Mouse (Mus musculus): Measurements from ENCODE around the gene Bid. TPM values are rescaled to one million over a fixed set of nuclear protein-coding genes. Genes with fewer than 3 reads are reported as not detected.
"Not testable (repeated sequence)": the region's sequence is repeated elsewhere in the genome, so short reads cannot be mapped to it uniquely, and the experiment has no call there.

Bid gene
- polyA plus RNA-seq, 1 experiment: 5.4 TPM

DNA sequence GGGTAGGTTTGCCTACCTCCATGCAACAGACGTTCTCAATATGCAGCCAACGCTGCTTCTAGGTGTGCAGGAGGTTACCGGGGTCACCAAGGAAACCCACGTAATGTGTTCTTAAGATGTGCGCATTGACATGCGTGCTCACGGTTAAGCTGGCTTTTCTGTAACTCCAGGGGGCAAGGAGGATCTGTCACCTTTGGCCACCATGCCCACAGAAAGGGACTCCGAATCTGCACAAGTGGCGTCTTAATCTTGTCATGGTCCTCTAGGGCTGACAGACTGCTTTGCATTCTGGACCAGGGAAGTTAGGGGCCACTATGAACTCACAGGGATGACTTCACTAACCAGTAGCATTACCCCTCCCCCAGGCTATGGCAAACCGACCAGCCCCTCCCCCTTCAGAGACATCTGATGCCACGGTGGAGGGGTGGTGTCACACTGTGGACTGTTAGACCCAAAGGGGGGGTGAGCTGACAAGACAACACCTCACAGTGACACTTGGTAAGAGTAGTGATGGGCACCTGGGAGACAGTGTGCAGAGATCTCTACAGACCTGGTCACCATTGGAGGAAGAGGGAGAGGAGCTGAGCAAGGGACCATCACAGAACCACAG, 21.5 kb upstream of the Bid start:
- DNase-seq: no peak
- Histone ChIP-seq H3K4me3 (replicated peaks; ENCODE audit: extremely low read depth, low read depth, low read length) (no peak overlapping the region), H3K4me1 (ENCODE audit: control insufficient read depth, insufficient read depth, low read length) (no peaks in the 10 kb centered on the region)
- TF ChIP-seq POLR2A (IDR thresholded peaks at IDR 0.05; ENCODE audit: borderline replicate concordance, extremely low read depth, low read depth, low read length): no peak
- no peak for TF ChIP-seq CTCF (IDR thresholded peaks at IDR 0.05; ENCODE audit: insufficient read depth, low read length)
- WGBS: 85% methylated on average over 11 of the region's 11 CpGs

DNA sequence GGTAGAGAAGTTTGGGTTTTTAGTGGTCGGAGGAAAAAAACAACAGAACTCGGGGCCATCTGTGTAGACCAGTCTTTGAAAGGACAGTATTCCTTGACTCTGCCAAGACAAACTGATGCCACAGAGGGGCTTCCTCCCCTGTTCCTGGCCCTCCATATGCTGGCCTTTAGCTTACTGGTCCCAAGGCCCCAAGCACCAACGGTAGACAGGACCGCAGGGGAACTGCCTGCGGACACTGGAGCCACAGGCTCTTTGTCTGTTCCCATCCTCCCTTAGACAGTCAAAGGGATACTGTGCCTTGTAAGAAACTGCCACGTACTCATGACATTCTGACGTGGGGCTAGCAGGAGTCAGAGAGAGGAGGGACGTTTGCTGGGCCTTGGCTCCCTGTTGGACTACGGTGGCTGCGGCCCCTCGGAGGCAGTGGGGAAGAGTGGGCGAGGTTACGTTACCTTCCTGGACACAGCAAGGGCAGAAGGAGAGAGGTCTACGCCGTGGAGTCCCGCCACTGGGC, 20.5 kb upstream of the Bid start:
- no peak for TF ChIP-seq POLR2A (IDR thresholded peaks at IDR 0.05; ENCODE audit: borderline replicate concordance, extremely low read depth, low read depth, low read length)
- no peak for TF ChIP-seq CTCF (IDR thresholded peaks at IDR 0.05; ENCODE audit: insufficient read depth, low read length)
- no peak for DNase-seq
- H3K4me1 ChIP-seq (ENCODE audit: control insufficient read depth, insufficient read depth, low read length): no peaks in the 10 kb centered on the region
- WGBS: 69% methylated on average over 16 of the region's 16 CpGs
- H3K4me3 ChIP-seq (replicated peaks; ENCODE audit: extremely low read depth, low read depth, low read length): no peak overlapping the region

DNA sequence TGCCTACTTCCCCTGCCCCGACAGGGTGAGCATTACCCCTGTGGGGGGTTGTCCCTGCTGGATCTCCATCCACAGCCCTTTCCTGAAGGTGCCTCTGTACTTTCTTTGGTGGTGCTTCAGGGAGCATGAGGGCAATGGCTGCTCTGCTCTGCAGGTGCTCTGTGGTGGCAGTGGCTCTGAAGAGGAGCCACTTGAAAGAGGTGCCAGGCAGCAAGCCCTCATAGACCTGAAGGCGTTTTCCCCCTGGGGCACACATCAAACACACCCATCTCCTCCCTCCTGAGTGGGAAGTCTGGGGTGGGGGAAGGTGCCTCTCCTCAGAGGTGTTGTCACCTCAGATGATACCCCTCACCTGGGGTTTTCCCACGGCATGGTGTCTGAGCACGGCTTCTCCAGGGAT, 17.5 kb upstream of the Bid start:
- no peak overlapping the region for H3K4me3 ChIP-seq (replicated peaks; ENCODE audit: extremely low read depth, low read depth, low read length)
- TF ChIP-seq CTCF (IDR thresholded peaks at IDR 0.05; ENCODE audit: insufficient read depth, low read length) (no peak), POLR2A (IDR thresholded peaks at IDR 0.05; ENCODE audit: borderline replicate concordance, extremely low read depth, low read depth, low read length) (no peak)
- DNase-seq: no peak

DNA sequence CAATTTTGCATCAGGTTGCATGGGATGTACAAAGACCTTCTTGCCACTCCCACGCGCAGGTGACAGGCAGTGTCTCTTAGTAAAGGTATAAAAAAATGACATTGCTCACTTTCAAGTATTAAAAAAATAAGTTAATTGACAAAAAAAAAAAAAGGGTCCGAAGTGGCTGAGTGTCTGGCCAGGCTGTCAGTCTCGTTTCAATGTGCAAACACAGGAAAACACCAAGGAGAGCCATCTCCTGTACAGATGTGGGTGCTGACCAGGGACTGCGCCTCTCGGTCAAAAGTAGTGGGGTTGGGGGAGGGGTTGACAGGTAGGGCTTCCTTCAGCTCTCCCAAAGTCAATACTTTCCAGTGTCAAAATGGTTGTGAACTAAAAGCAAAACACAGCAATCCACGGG, 17.0 kb upstream of the Bid start:
- 84% methylated on average over 7 of the region's 7 CpGs for WGBS
- Histone ChIP-seq H3K4me3 (replicated peaks; ENCODE audit: extremely low read depth, low read depth, low read length) (no peak overlapping the region), H3K4me1 (ENCODE audit: control insufficient read depth, insufficient read depth, low read length) (no peaks in the 10 kb centered on the region)

More for the DNA sequence above, 17.5 kb upstream of the Bid start:
- no peaks in the 10 kb centered on the region for H3K4me1 ChIP-seq (ENCODE audit: control insufficient read depth, insufficient read depth, low read length)
- WGBS: 75% methylated on average over 4 of the region's 4 CpGs

DNA sequence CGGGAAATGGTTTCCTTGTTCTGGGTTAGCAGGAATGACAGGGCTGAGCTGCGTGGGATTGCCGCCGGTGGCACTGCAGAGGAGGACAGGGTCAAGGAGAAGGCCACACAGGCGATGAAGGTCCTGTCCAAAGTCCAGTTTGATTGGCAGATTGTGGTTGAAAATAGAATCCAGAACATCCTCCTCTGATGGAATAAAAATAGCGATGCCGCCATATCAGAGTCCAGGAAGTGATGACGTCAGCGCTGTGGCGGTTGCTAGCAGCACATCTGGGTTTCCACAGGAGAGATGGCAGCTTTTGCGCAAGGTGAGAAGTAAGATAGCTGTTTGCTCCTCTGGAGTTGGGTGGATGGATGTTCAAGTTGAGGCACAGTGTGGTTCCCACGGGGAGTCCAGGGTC, 15.9 kb upstream of the Bid start:
- TF ChIP-seq CTCF (IDR thresholded peaks at IDR 0.05; ENCODE audit: insufficient read depth, low read length) (no peak), POLR2A (IDR thresholded peaks at IDR 0.05; ENCODE audit: borderline replicate concordance, extremely low read depth, low read depth, low read length) (no peak)
- no peaks in the 10 kb centered on the region for H3K4me1 ChIP-seq (ENCODE audit: control insufficient read depth, insufficient read depth, low read length)
- DNase-seq: no peak
- 77% methylated on average over 12 of the region's 12 CpGs for WGBS
- H3K4me3 ChIP-seq (replicated peaks; ENCODE audit: extremely low read depth, low read depth, low read length): no peak overlapping the region

More for the DNA sequence above, 17.0 kb upstream of the Bid start:
- no peak for TF ChIP-seq CTCF (IDR thresholded peaks at IDR 0.05; ENCODE audit: insufficient read depth, low read length)
- no peak for DNase-seq

DNA sequence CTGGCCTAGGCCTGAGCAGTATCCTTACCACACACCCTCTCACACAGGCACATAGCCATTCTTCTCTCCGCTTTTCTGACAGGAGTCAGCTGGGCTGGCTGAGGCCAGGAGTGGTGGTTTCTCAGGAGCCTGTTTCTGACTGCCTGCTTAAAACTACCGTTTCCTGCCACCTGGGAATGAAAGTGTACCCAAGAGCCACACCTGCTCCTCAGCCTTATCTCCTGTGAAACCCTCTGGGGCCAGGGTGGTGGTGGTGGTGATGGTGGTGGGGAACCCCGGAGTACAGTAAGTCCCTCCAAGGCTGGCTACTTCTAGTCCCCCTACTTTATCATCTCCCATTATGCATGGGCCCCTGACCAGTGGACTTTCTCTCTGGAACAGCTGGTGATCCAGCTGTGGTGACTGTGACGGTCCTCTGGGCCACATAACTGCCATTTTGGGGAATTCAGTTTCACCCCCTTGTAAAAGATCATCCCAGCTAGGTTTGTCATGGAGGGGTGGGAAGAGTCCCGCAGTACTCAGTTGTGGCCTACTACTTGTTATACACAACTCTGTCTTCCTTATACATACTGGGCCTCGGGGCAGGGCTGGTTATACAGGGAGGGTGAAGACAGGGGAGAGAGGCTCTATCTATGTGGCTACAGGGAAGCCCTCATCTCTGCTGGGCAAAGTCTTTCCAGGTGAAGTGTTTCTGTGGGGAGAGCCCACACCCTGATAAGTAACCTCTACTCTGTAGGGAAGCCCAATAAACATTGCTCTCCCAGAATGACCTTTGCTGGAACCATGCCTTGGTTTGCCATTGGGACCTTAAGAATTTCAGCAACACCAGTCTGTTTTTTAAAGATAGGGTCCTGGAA, 14.0 kb upstream of the Bid start:
- Histone ChIP-seq H3K4me1 (ENCODE audit: control insufficient read depth, insufficient read depth, low read length) (no peaks in the 10 kb centered on the region), H3K4me3 (replicated peaks; ENCODE audit: extremely low read depth, low read depth, low read length) (no peak overlapping the region)
- TF ChIP-seq CTCF (IDR thresholded peaks at IDR 0.05; ENCODE audit: insufficient read depth, low read length) (no peak), POLR2A (IDR thresholded peaks at IDR 0.05; ENCODE audit: borderline replicate concordance, extremely low read depth, low read depth, low read length) (no peak)
- no peak for DNase-seq
- WGBS: 77% methylated on average over 6 of the region's 6 CpGs

DNA sequence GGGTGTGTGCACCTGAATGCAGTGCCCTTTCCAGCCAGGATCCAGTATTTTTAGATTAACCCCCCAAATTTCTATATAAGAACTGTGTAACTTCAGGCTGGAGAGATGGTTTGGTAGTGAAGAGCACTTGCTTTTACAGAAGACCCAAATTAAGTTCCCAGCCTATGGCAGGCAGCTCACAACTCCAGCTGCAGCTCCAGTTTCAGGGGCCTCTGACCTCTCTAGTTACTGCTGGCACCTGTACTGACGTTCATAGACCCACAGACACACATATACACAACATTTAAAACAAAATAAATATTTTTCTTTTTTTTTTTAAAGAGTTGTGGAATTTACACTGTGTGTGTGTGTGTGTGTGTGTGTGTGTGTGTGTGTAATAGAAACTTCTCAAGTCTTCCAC, 12.8 kb upstream of the Bid start:
- Histone ChIP-seq H3K4me3 (replicated peaks; ENCODE audit: extremely low read depth, low read depth, low read length) (no peak overlapping the region), H3K4me1 (ENCODE audit: control insufficient read depth, insufficient read depth, low read length) (no peaks in the 10 kb centered on the region)
- WGBS: 67% methylated on average over 1 of the region's 1 CpGs
- no peak for TF ChIP-seq POLR2A (IDR thresholded peaks at IDR 0.05; ENCODE audit: borderline replicate concordance, extremely low read depth, low read depth, low read length)
- DNase-seq: no peak

DNA sequence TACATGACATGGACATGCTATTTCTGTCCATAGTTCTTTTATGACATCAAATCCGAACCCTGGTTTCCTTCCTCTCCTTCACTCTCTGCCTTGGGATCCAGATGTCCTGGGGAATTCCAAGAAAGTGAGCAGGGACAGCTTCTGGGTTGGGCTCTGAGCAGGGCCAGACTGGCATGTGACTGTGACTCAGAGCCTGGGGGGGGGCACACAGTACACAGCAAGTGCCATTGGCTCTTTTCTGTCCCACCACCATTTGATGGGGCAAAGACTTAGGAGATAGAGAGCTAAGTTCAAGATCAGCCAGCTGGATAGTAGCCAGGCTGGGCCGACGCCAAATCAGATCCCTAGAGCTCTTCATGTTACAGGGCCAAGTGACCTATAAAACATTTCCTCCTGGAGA, 11.1 kb upstream of the Bid start:
- TF ChIP-seq POLR2A (IDR thresholded peaks at IDR 0.05; ENCODE audit: borderline replicate concordance, extremely low read depth, low read depth, low read length) (no peak), CTCF (IDR thresholded peaks at IDR 0.05; ENCODE audit: insufficient read depth, low read length) (no peak)
- DNase-seq: no peak
- H3K4me1 ChIP-seq (ENCODE audit: control insufficient read depth, insufficient read depth, low read length): no peaks in the 10 kb centered on the region
- 26% methylated on average over 3 of the region's 3 CpGs for WGBS
- no peak overlapping the region for H3K4me3 ChIP-seq (replicated peaks; ENCODE audit: extremely low read depth, low read depth, low read length)

DNA sequence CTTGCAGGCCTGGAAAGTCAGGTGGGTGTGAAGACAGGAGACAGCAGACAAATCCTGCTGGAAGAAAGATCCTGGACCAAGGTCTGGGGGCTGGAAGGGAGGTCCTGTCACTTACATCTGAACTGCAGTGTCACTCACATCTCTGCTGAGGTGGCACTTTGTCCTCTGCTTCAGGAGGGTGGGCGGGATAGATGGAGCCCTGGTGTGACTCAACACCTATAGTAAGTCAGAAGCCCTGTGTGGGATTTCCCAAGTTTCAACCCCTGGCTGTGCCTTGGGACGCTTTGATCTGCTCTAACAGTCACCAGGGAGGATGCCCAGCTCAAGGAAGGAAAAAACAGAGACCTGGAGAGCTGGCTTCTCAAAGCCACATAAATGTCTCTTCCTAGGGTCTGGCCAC, 10.2 kb upstream of the Bid start:
- DNase-seq: no peak
- 59% methylated on average over 2 of the region's 2 CpGs for WGBS
- Histone ChIP-seq H3K4me3 (replicated peaks; ENCODE audit: extremely low read depth, low read depth, low read length) (no peak overlapping the region), H3K4me1 (ENCODE audit: control insufficient read depth, insufficient read depth, low read length) (no peaks in the 10 kb centered on the region)
- no peak for TF ChIP-seq POLR2A (IDR thresholded peaks at IDR 0.05; ENCODE audit: borderline replicate concordance, extremely low read depth, low read depth, low read length)
- TF ChIP-seq CTCF (IDR thresholded peaks at IDR 0.05; ENCODE audit: insufficient read depth, low read length): no peak

DNA sequence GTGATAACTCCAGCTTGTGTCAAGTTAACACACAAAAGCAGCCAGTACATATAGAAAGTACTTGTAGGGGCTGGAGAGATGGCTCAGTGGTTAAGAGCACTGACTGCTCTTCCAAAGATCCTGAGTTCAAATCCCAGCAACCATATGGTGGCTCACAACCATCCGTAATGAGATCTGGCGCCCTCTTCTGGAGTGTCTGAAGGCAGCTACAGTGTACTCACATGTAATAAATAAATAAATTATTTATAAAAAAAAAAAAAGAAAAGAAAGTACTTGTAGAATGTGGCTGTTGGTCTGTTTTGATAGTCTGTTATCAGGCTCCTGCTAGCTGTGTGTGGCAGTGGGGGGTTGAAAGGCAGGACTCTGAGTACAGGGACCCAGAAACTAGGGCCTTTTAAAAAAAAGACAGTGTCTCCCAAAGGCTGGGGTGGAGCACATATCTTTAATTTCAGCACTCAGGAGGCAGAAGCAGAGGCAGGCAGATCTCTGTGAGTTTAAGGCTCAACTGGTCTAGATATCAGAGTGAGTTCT, 8.2 kb upstream of the Bid start:
- not testable (repeated sequence) for H3K4me1 ChIP-seq (ENCODE audit: control insufficient read depth, insufficient read depth, low read length); DNase-seq; H3K4me3 ChIP-seq (replicated peaks; ENCODE audit: extremely low read depth, low read depth, low read length)
- WGBS: 71% methylated on average over 2 of the region's 2 CpGs
